Mouse (Mus musculus) heart, postnatal 10 days (tissue): ENCODE measurements around the gene Itprid2. TPM values are rescaled to one million over a fixed set of nuclear protein-coding genes. Genes with fewer than 3 reads are reported as not detected.
"Not testable (repeated sequence)": the region's sequence is repeated elsewhere in the genome, so short reads cannot be mapped to it uniquely, and the experiment has no call there.

ENCODE experiments used
- DNase-seq, 2 experiments: peaks; one replicate each; pipeline ENCODE4 v3.0.0; 2021
- intact Hi-C: fragments of 180-260 bp; cut with DNase I; formaldehyde crosslinking; loops from one replicate; pipeline ENCODE4 v1.15.1; 2025
- total RNA-seq, 2 experiments: library from RNA; stranded (reverse); gene quantifications; 2 replicates each; pipeline ENCODE4 v1.2.3; 2021

Gene Itprid2
- total RNA-seq = 10 to 100 TPM; 27.1 to 28.4 TPM

GRCm38 (mm10) chr2:79634528-79635400 is at the start of gene Itprid2:
Gene Itprid2 (plus strand): TSS chr2:79635352.
- DNase-seq = peak; percentile 98 to 99
- intact Hi-C loops = loop anchor here (2.0 to 5.0 kb wide), 2 partner anchors 62 to 138 kb away; no protein-coding TSS in a partner anchor

GRCm38 (mm10) chr2:79596177-79596576 is 39.0 kb upstream of the Itprid2 start:
- intact Hi-C loops = no loop called here
- no peak for DNase-seq

- no peak for DNase-seq
- intact Hi-C loops = no loop called here
Observed at GRCm38 (mm10) chr2:79597090-79597489, 38.1 kb upstream of the Itprid2 start.

GRCm38 (mm10) chr2:79601109-79601508 is 34.0 kb upstream of the Itprid2 start:
- peak in 1 of 2 experiments; percentile 34 for DNase-seq
- intact Hi-C loops = not testable (repeated sequence)

GRCm38 (mm10) chr2:79601691-79602116 is 33.4 kb upstream of the Itprid2 start:
- intact Hi-C loops = no loop called here
- DNase-seq = peak; percentile 29 to 35

GRCm38 (mm10) chr2:79602306-79602705 is 32.8 kb upstream of the Itprid2 start:
- intact Hi-C loops = no loop called here
- no peak for DNase-seq

- DNase-seq = no peak
Observed at GRCm38 (mm10) chr2:79603363-79603762, 31.8 kb upstream of the Itprid2 start.

GRCm38 (mm10) chr2:79606033-79606432 is 29.1 kb upstream of the Itprid2 start:
- intact Hi-C loops = no loop called here

More at GRCm38 (mm10) chr2:79603363-79603762, 31.8 kb upstream of the Itprid2 start:
- intact Hi-C loops = no loop called here

GRCm38 (mm10) chr2:79607181-79607580 is 28.0 kb upstream of the Itprid2 start:
- no peak for DNase-seq

More at GRCm38 (mm10) chr2:79606033-79606432, 29.1 kb upstream of the Itprid2 start:
- no peak for DNase-seq

GRCm38 (mm10) chr2:79608301-79609074 is 26.7 kb upstream of the Itprid2 start:
- intact Hi-C loops = no loop called here
- DNase-seq = no peak

More at GRCm38 (mm10) chr2:79607181-79607580, 28.0 kb upstream of the Itprid2 start:
- intact Hi-C loops = no loop called here

GRCm38 (mm10) chr2:79610894-79611293 is 24.3 kb upstream of the Itprid2 start:
- no peak for DNase-seq
- intact Hi-C loops = no loop called here

- intact Hi-C loops = no loop called here
- no peak for DNase-seq
Observed at GRCm38 (mm10) chr2:79618145-79618544, 17.0 kb upstream of the Itprid2 start.

- no peak for DNase-seq
- intact Hi-C loops = no loop called here
Observed at GRCm38 (mm10) chr2:79618614-79619568, 16.3 kb upstream of the Itprid2 start.

GRCm38 (mm10) chr2:79623256-79623655 is 11.9 kb upstream of the Itprid2 start:
- intact Hi-C loops = no loop called here
- no peak for DNase-seq

- no peak for DNase-seq
- intact Hi-C loops = no loop called here
Observed at GRCm38 (mm10) chr2:79627624-79628023, 7.5 kb upstream of the Itprid2 start.

- intact Hi-C loops = no loop called here
- no peak for DNase-seq
Observed at GRCm38 (mm10) chr2:79630231-79630630, 4.9 kb upstream of the Itprid2 start.

GRCm38 (mm10) chr2:79635426-79636291 is 507 bp downstream of the Itprid2 start:
- DNase-seq = peak; percentile 84 to 85
- intact Hi-C loops = loop anchor here (2.0 to 5.0 kb wide), 2 partner anchors 63 to 137 kb away; no protein-coding TSS in a partner anchor

- no peak for DNase-seq
- intact Hi-C loops = loop anchor here (5.0 kb wide), 1 partner anchor 133 kb away; no protein-coding TSS in a partner anchor
Observed at GRCm38 (mm10) chr2:79638924-79639323, 3.8 kb downstream of the Itprid2 start.

- intact Hi-C loops = loop anchor here (1.0 to 10.0 kb wide), 2 partner anchors 134 to 271 kb away; no protein-coding TSS in a partner anchor
- DNase-seq = peak; percentile 71 to 86
Observed at GRCm38 (mm10) chr2:79646237-79646688, 11.1 kb downstream of the Itprid2 start.
